Mouse (Mus musculus): Measurements from ENCODE around the gene Nckap1l. TPM values are rescaled to one million over a fixed set of nuclear protein-coding genes. Genes with fewer than 3 reads are reported as not detected.

The Nckap1l gene
- total and polyA plus RNA-seq, 3 experiments: 17.9 to 27.1 TPM; not detected in 1

DNA sequence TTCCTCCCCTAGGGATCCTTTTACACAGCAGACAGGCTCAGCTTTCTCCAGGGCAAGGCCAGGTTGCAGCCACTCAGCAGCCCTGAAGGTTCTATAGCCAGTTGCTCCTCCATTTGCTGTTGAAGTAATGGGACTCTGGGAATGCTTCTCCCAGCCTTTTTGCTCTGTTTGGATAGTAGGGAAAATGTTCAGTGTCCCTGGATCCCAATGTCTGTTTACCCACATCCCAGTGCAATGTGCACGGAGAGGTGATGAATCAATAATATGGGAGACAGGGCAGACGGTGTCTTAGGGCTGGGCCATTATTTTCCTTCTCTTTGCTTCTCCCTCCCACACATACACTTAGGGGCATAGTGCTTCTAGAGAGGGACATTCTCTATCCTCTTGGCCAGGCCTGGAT lies 85.7 kb downstream of the Nckap1l start:
- no peaks in the 10 kb centered on the region for H3K27me3 ChIP-seq (ENCODE audit: control insufficient read depth in 1 of 2, insufficient read depth in 2 of 2, low read length in 2 of 2)
- H3K4me3 ChIP-seq (ENCODE audit: control insufficient read depth in 1 of 2, insufficient read depth in 1 of 2, low read depth in 2 of 2, low read length in 2 of 2): no peak overlapping the region
- no peaks in the 10 kb centered on the region for H3K4me1 ChIP-seq (ENCODE audit: control insufficient read depth in 1 of 2, insufficient read depth in 2 of 2, low read length in 2 of 2)
- H3K27ac ChIP-seq (ENCODE audit: control insufficient read depth, low read depth, low read length): no peak overlapping the region
- H3K9ac ChIP-seq (ENCODE audit: control insufficient read depth, low read depth, low read length, poor library complexity, severe bottlenecking): no peak overlapping the region
- no peaks in the 10 kb centered on the region for H3K36me3 ChIP-seq (ENCODE audit: control insufficient read depth in 1 of 2, insufficient read depth in 2 of 2, low read length in 2 of 2)
- no peaks in the 10 kb centered on the region for H3K9me3 ChIP-seq (replicated peaks; ENCODE audit: insufficient read depth, low read length)
- no peak for DNase-seq (ENCODE audit: low read depth, low spot score)
- no peaks in the 10 kb centered on the region for H3K79me2 ChIP-seq (ENCODE audit: control insufficient read depth, insufficient read depth, low read length, poor library complexity)
- no peak for TF ChIP-seq USF2 (IDR thresholded peaks at IDR 0.05; ENCODE audit: borderline replicate concordance in 1 of 2, insufficient read depth in 1 of 2, low read depth in 1 of 2, low read length in 2 of 2)
- TF ChIP-seq MAX (IDR thresholded peaks at IDR 0.05; ENCODE audit: low read length): no peak
- TF ChIP-seq ZKSCAN1 (IDR thresholded peaks at IDR 0.05; ENCODE audit: low read depth, low read length): no peak
- no peak for TF ChIP-seq CHD2 (IDR thresholded peaks at IDR 0.05; ENCODE audit: low read length)
- TF ChIP-seq UBTF (IDR thresholded peaks at IDR 0.05; ENCODE audit: borderline replicate concordance, insufficient read depth, low read depth, low read length): no peak
- no peak for TF ChIP-seq TCF12 (IDR thresholded peaks at IDR 0.05; ENCODE audit: low read depth, low read length)
- no peak for TF ChIP-seq BHLHE40 (IDR thresholded peaks at IDR 0.05; ENCODE audit: borderline replicate concordance, low read depth, low read length)

DNA sequence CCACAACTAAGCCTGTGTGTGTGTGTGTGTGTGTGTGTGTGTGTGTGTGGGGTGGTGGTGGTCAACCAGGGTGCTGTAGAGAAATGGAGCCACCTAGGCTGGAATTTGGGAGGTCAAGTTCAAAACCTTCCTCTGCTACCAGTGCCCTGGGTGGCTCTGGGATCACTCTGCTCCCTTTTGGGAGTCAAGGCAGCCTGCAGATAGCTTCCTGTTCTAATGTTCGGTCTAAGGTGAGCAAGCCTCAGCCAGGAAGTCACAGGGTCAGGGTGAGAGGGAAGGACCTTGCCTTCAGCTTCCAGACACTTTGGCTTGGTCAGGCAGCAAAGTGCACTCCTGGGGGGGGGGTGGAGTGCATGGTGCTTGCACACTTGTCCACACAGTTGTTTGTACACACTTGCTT lies 87.1 kb downstream of the Nckap1l start:
- no peaks in the 10 kb centered on the region for H3K27me3 ChIP-seq (ENCODE audit: control insufficient read depth in 1 of 2, insufficient read depth in 2 of 2, low read length in 2 of 2)
- DNase-seq (ENCODE audit: low read depth, low spot score): no peak
- H3K27ac ChIP-seq (ENCODE audit: control insufficient read depth, low read depth, low read length): no peak overlapping the region
- H3K36me3 ChIP-seq (ENCODE audit: control insufficient read depth in 1 of 2, insufficient read depth in 2 of 2, low read length in 2 of 2): no peaks in the 10 kb centered on the region
- H3K79me2 ChIP-seq (ENCODE audit: control insufficient read depth, insufficient read depth, low read length, poor library complexity): no peaks in the 10 kb centered on the region
- H3K4me1 ChIP-seq (ENCODE audit: control insufficient read depth in 1 of 2, insufficient read depth in 2 of 2, low read length in 2 of 2): no peaks in the 10 kb centered on the region
- H3K9me3 ChIP-seq (replicated peaks; ENCODE audit: insufficient read depth, low read length): no peaks in the 10 kb centered on the region
- no peak overlapping the region for H3K9ac ChIP-seq (ENCODE audit: control insufficient read depth, low read depth, low read length, poor library complexity, severe bottlenecking)
- no peak overlapping the region for H3K4me3 ChIP-seq (ENCODE audit: control insufficient read depth in 1 of 2, insufficient read depth in 1 of 2, low read depth in 2 of 2, low read length in 2 of 2)
- TF ChIP-seq ZKSCAN1 (IDR thresholded peaks at IDR 0.05; ENCODE audit: low read depth, low read length) (no peak), MXI1 (IDR thresholded peaks at IDR 0.05; ENCODE audit: low read depth, low read length) (no peak), HCFC1 (IDR thresholded peaks at IDR 0.05; ENCODE audit: low read depth, low read length) (no peak), MAFK (IDR thresholded peaks at IDR 0.05; ENCODE audit: borderline replicate concordance, low read depth, low read length) (no peak), CHD1 (IDR thresholded peaks at IDR 0.05; ENCODE audit: low read depth, low read length) (no peak), ELF1 (IDR thresholded peaks at IDR 0.05; ENCODE audit: low read depth, low read length) (no peak), NELFE (IDR thresholded peaks at IDR 0.05; ENCODE audit: low read depth, low read length) (no peak), E2F4 (IDR thresholded peaks at IDR 0.05; ENCODE audit: borderline replicate concordance, low read depth, low read length) (no peak), GABPA (IDR thresholded peaks at IDR 0.05; ENCODE audit: low read depth, low read length) (no peak), MAX (IDR thresholded peaks at IDR 0.05; ENCODE audit: low read length) (no peak), KAT2A (conservative IDR thresholded peaks at IDR 0.05; ENCODE audit: low read depth, low read length) (no peak), TBP (IDR thresholded peaks at IDR 0.05; ENCODE audit: low read depth, low read length) (no peak), JUND (IDR thresholded peaks at IDR 0.05; ENCODE audit: low read depth, low read length) (no peak), MYB (IDR thresholded peaks at IDR 0.05; ENCODE audit: low read depth, low read length) (no peak), BHLHE40 (IDR thresholded peaks at IDR 0.05; ENCODE audit: borderline replicate concordance, low read depth, low read length) (no peak), EP300 (IDR thresholded peaks at IDR 0.05; ENCODE audit: low read depth in 1 of 2, low read length in 2 of 2) (no peak), USF1 (IDR thresholded peaks at IDR 0.05; ENCODE audit: low read depth, low read length) (no peak), TAL1 (IDR thresholded peaks at IDR 0.05; ENCODE audit: low read length) (no peak), MYC (IDR thresholded peaks at IDR 0.05; ENCODE audit: low read depth, low read length) (no peak), POLR2A (IDR thresholded peaks at IDR 0.05; ENCODE audit: control insufficient read depth in 1 of 2, insufficient read depth in 1 of 2, low read depth in 1 of 2, low read length in 2 of 2, poor library complexity in 1 of 2) (no peak)

All from MEL (cell line).